Mouse (Mus musculus): ENCODE measurements around the gene Ccnb1. TPM values are rescaled to one million over a fixed set of nuclear protein-coding genes. Genes with fewer than 3 reads are reported as not detected.

Ccnb1 gene
- total and polyA plus RNA-seq, 3 experiments = 139 to 682 (median 229) TPM

GRCm38 (mm10) chr13:100743346-100744035 lies 42.9 kb downstream of the Ccnb1 start:
- Histone ChIP-seq H3K9me3 (replicated peaks; ENCODE audit: insufficient read depth, low read length) (no peaks in the 10 kb centered on the region), H3K79me2 (ENCODE audit: control insufficient read depth, insufficient read depth, low read length, poor library complexity) (peaks cover 17% of the 10 kb centered on the region), H3K27ac (ENCODE audit: control insufficient read depth, low read depth, low read length) (peak overlapping the region; percentile 77), H3K4me3 (ENCODE audit: control insufficient read depth in 1 of 2, insufficient read depth in 1 of 2, low read depth in 2 of 2, low read length in 2 of 2) (peak overlapping the region; percentile 72 to 80), H3K9ac (ENCODE audit: control insufficient read depth, low read depth, low read length, poor library complexity, severe bottlenecking) (peak overlapping the region; percentile 79), H3K4me1 (ENCODE audit: control insufficient read depth in 1 of 2, insufficient read depth in 2 of 2, low read length in 2 of 2) (peaks cover 2 to 22% of the 10 kb centered on the region in 2 experiments; a peak in 3 of 4 replicates), H3K27me3 (ENCODE audit: control insufficient read depth in 1 of 2, insufficient read depth in 2 of 2, low read length in 2 of 2) (no peaks in the 10 kb centered on the region), H3K36me3 (ENCODE audit: control insufficient read depth in 1 of 2, insufficient read depth in 2 of 2, low read length in 2 of 2) (peaks cover 0 to 20% of the 10 kb centered on the region in 2 experiments; a peak in 2 of 4 replicates)
- TF ChIP-seq SIN3A (IDR thresholded peaks at IDR 0.05; ENCODE audit: low read length) (peak; percentile 71; the same call in 1 of the 2 replicates), MYC (IDR thresholded peaks at IDR 0.05; ENCODE audit: low read depth, low read length) (peak; percentile 23; the same call in 1 of the 2 replicates), HCFC1 (IDR thresholded peaks at IDR 0.05; ENCODE audit: low read depth, low read length) (peak; percentile 48; the same call in 1 of the 2 replicates), TAL1 (IDR thresholded peaks at IDR 0.05; ENCODE audit: low read length) (peak; percentile 78), SMC3 (IDR thresholded peaks at IDR 0.05; ENCODE audit: low read depth, low read length) (no peak), GABPA (IDR thresholded peaks at IDR 0.05; ENCODE audit: low read depth, low read length) (no peak), TBP (IDR thresholded peaks at IDR 0.05; ENCODE audit: low read depth, low read length) (no peak), ZNF384 (IDR thresholded peaks at IDR 0.05; ENCODE audit: low read depth, low read length) (peak; percentile 98), USF1 (IDR thresholded peaks at IDR 0.05; ENCODE audit: low read depth, low read length) (no peak), MAX (IDR thresholded peaks at IDR 0.05; ENCODE audit: low read length) (no peak), RCOR1 (IDR thresholded peaks at IDR 0.05; ENCODE audit: low read depth, low read length) (peak; percentile 39; the same call in 1 of the 2 replicates), GATA1 (IDR thresholded peaks at IDR 0.05; ENCODE audit: low read depth, low read length) (peak; percentile 75), JUND (IDR thresholded peaks at IDR 0.05; ENCODE audit: low read depth, low read length) (no peak), ETS1 (IDR thresholded peaks at IDR 0.05; ENCODE audit: low read depth, low read length) (peak; percentile 92), E2F4 (IDR thresholded peaks at IDR 0.05; ENCODE audit: borderline replicate concordance, low read depth, low read length) (no peak), EP300 (IDR thresholded peaks at IDR 0.05; ENCODE audit: low read depth in 1 of 2, low read length in 2 of 2) (peak; percentile 59 to 73), POLR2AphosphoS5 (IDR thresholded peaks at IDR 0.05; ENCODE audit: borderline replicate concordance, low read depth, low read length) (no peak), MAFK (IDR thresholded peaks at IDR 0.05; ENCODE audit: borderline replicate concordance, low read depth, low read length) (no peak), TCF12 (IDR thresholded peaks at IDR 0.05; ENCODE audit: low read depth, low read length) (peak; percentile 64), USF2 (IDR thresholded peaks at IDR 0.05; ENCODE audit: borderline replicate concordance in 1 of 2, insufficient read depth in 1 of 2, low read depth in 1 of 2, low read length in 2 of 2) (no peak)
- no peak for DNase-seq (ENCODE audit: low read depth, low spot score)
